Mouse (Mus musculus): ENCODE results near the gene Elf2.
"Not testable (repeated sequence)": the region's sequence is repeated elsewhere in the genome, so short reads cannot be mapped to it uniquely, and the experiment has no call there.

The Elf2 gene

GRCm38 (mm10) chr3:51359558-51360307, 19.3 kb upstream of the Elf2 start:
- no peak for DNase-seq (ENCODE audit: low spot score)

- DNase-seq (ENCODE audit: low spot score): peak; percentile 52
Observed at GRCm38 (mm10) chr3:51358660-51359557, 18.4 kb upstream of the Elf2 start.

GRCm38 (mm10) chr3:51358181-51358580, 17.7 kb upstream of the Elf2 start:
- no peak for DNase-seq (ENCODE audit: low spot score)

GRCm38 (mm10) chr3:51357624-51358023, 17.2 kb upstream of the Elf2 start:
- no peak for DNase-seq (ENCODE audit: low spot score)

- DNase-seq (ENCODE audit: low spot score): no peak
Observed at GRCm38 (mm10) chr3:51357078-51357477, 16.6 kb upstream of the Elf2 start.

- not testable (repeated sequence) for DNase-seq (ENCODE audit: low spot score)
Observed at GRCm38 (mm10) chr3:51354956-51355355, 14.5 kb upstream of the Elf2 start.

DNA sequence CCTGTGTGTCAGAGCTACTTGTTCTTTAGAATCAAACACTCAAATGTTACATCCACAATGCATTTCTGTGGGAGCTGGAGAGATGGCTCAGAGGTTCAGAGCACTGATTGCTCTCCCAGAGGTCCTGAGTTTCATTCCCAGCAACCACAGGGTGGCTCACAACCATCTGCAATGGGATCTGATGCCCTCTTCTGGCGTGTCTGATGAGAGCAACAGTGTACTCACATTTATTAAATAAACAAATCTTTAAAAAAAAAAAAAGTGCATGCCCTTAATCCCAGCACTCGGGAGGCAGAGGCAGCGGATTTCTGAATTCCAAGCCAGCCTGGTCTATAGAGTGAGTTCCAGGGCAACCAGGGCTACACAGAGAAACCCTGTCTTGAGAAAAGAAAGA, 13.6 kb upstream of the Elf2 start:
- DNase-seq (ENCODE audit: low spot score): no peak

GRCm38 (mm10) chr3:51353325-51354033, 13.0 kb upstream of the Elf2 start:
- DNase-seq (ENCODE audit: low spot score): peak; percentile 57

DNA sequence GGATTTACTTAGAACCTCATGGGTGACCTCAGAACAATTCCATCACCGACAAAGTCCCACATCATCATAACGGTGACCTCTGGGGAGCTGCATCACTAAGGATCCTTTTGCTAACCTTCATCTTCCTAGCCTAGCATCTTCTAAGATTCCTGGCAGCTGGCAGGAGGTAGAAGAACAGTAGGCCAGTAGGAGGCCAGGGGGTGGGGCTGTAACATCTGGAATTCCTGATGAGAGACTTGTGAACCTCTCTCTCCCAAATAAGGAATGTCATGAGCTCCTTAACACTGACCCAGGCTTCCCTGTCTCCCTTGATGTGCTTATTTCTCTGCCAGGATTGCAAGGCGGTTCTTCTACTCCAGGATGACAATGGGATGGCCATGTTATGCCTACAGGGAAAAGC, 10.3 kb upstream of the Elf2 start:
- DNase-seq (ENCODE audit: low spot score): no peak

DNA sequence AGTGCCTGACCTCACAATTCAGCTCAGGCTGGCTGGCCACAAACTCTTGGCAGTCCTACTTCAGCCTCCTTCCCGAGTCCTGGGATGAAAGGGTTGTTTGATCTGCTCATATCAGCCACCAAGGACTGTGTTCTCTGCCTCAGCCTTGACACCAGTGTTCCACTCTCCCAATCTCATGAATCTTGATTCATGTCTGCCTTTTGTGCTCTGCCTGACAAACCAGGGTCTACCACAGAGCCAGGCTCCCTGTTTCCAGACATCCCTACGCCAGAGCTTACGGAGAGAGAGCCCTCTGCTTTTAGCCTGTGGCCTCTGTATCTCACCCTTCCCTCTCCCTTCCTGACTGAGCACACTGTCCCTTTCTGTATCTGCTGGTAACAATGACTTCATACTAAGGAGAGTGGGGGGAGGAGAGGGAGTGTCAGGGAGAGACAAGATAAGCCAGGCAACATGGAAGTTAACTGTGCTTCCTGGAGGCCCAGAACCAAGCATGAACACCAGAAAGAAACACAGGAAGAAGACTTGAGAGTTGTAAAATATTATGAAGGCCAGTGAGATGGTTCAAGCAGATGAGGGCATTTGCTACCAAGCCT, 8.3 kb upstream of the Elf2 start:
- DNase-seq (ENCODE audit: low spot score): no peak

- DNase-seq (ENCODE audit: low spot score): not testable (repeated sequence)
Observed at GRCm38 (mm10) chr3:51345017-51345416, 4.6 kb upstream of the Elf2 start.

- not testable (repeated sequence) for DNase-seq (ENCODE audit: low spot score)
Observed at GRCm38 (mm10) chr3:51344182-51344581, 3.7 kb upstream of the Elf2 start.

DNA sequence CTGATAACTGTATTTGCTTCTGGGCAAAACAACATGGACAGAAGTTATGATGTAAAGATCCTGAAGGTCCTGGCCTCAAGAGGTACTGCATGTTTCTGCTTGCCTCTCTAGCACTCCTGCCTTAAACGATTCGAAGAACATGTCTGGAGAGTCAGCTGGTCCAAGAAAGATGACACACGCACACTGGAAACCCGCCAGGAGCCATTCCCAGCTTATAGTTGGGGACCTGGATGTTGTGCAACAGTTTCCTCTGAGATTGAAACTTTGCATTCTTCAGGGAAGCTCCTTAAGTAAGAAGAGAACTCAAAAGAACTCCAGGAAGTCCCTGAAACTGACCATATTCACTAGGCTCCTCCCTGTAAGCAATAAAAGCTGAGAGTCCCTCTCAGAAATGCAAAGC, 2.8 kb upstream of the Elf2 start:
- no peak for DNase-seq (ENCODE audit: low spot score)

DNA sequence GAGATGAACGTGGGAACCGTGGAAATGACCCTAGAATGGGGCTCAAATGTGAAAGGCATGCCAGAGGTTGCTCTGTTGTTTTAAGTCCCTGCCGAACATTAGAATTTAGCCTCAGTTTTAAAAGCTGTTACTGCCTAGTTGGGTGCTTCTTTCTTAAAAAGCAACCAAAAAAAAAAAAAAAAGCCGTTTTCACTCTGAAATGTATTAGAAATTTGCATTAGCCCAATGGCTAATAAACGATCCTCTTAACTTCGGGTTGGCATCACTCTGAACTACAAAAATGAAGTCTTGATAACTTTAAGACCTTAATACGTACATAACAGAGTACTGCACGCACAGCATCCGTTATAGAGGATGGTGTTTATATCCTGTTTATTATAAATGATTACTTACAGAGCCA, 1.7 kb upstream of the Elf2 start:
- no peak for DNase-seq (ENCODE audit: low spot score)

DNA sequence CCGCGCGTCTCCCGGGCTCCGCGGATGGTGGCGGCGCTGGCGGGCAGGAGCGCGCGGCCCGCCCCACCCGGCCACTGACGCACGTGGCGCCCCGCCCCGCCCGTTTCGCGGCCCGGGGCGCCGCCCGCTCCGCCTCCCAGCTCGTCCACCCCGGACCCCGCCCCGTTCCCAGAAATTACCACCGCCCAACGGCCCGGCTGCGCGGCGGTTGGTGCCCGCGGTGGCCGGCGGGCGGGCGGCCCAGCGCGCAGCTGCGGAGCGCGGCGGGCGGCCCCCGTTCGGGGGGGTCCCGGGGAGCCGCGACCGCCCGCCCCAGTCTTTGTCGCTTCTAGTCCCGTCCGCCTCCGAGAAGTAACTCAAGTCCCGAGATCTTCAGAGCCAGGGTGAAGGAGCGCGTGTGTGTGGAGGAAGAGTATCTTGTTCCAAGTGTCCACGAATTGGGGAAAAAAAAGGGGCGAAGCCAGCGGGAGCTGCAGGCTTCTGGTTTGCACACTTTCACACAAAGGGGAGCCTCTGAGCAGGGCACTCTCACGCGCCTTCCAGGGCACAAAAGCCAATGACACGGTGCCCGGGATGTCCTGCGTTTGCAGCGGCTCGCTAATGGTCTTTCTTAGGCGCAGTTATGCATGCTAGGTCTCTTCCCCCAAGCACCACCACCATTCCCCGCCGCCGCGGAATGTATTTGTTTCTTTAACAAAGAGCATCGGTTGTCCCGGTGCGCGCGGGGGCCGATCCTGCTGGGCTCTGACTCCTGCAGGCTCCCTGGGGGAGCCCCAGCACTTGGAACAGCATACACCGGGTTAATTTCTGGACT, 1.0 kb upstream of the Elf2 start:
- DNase-seq (ENCODE audit: low spot score): peak; percentile 84

- no peak for DNase-seq (ENCODE audit: low spot score)
Observed at GRCm38 (mm10) chr3:51339734-51340551, 520 bp downstream of the Elf2 start.

- no peak for DNase-seq (ENCODE audit: low spot score)
Observed at GRCm38 (mm10) chr3:51339378-51339733, 1.1 kb downstream of the Elf2 start.

GRCm38 (mm10) chr3:51335378-51335777, 5.1 kb downstream of the Elf2 start:
- DNase-seq (ENCODE audit: low spot score): no peak

GRCm38 (mm10) chr3:51333950-51334349, 6.5 kb downstream of the Elf2 start:
- no peak for DNase-seq (ENCODE audit: low spot score)

DNA sequence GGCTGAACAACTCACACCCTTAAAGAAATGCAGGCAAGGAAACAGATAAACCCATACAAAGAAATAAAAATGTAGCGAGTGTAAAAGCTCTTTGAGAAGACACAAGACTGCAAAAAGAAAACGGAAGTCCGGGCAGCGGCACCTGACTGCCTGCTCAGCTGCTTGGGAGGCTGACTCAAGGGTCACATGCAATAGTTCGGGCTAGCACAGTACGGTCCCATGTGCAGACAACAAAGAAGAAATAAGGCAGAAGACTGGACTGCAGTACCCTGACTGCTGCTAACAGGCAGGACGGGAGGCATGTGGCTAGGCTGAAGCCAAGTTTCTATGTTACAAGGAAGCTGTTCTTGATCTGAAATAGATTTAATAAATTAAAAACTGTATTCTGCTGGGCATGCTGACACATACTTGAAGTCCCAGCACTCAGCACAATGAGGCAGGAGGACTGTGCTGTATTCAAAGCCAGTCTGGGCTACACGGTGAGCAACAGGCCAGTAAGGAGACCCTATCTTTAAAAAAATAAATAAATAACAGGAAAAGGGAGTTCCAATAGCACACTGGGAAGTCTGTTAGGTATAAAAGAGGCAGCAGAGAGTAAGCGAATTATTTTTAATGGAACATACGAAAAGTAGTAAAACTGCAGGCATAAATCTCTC, 7.1 kb downstream of the Elf2 start:
- DNase-seq (ENCODE audit: low spot score): no peak

All from adipocyte (in vitro differentiated cells).